Mouse (Mus musculus) adipocyte (in vitro differentiated cells): ENCODE data around the gene Kmt2b.

Experiments
- DNase-seq: peaks from one replicate; pipeline ENCODE4 v3.0.0-alpha.2; 2016; ENCODE audit warnings: low spot score

Gene Kmt2b

DNA sequence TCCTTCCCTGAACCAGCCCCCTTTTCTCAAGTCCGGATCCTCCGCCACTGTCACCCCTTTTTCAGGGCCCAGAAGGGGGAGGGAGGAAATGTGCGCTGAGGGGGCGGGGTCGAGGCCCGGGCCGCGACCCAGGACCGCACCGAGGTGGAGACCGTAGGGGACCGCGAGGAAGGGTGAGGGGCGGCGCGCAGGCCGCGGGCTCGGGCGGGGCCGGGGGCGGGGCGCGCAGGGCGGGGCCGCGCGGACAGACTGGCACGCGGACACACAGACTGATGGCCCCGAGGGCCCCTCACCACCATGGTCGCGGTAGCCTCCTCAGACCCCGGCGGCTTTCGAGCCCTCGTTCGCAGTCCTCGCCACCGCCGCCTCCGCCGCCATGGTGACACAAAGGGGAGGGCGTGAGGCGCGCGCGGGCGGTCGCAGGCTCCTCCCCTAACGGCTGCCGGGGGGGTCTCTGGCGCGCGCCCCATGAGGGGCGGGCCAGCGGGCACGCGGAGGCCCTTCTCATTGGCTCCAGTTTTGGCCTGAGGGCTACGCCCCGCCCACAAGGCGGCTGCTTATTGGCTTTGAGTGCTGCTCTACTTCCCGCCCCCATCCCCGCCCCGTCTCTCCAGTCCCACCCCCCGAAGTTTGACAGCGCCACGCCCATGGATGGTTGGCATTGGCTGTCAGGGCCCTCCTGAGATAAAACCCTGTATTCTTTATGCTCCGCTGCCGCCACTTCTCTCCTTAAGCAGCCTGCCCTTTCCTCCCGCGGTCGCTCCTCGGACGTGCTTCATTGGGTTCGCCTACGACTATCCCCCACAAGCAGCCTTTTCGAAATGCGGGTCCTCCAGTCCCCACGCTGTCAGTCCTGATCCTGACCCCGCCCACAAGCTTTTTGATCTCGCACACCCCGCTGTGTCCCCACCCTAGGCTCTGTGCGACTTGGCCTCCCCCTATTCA is 53.6 kb downstream of the Kmt2b start, which contains the start of gene Arhgap33:
Gene Arhgap33, minus strand, starts transcription at position 428 of the 945 bp plus-strand sequence.
- DNase-seq: peak; percentile 91

DNA sequence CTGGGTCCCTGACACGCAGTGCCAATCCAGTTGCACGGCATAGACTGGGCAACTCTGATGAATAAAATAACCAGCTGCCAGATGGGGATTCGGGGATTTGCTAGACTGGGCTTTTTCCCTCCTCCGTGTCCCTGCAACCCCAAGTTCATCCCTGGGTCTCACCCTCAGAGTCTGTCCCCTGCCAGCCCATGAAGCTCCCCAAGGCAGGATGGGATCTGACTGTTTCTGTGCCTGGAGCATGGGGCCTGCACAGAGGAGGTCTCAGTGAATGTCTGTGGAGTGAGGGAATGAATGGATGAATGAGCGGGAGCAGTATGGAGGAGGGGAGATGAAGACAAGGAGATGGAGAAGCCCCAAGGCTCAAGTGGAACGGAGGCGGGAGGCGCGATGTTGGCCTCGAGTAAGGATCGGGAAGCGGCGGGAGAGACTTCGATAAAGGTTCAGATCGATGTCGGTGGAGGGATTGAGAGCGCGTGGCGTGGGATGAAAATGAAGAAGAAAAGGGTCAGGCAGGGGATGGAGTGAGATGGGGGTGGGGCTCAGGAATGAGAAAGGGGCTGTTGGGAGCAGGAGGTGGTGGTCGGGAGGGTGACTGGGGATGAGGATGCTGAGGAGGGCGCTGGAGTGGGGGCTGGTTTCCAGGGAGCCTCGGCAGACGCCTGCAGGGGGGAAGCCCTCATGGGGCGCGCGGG is 54.4 kb downstream of the Kmt2b start:
- DNase-seq: no peak

DNA sequence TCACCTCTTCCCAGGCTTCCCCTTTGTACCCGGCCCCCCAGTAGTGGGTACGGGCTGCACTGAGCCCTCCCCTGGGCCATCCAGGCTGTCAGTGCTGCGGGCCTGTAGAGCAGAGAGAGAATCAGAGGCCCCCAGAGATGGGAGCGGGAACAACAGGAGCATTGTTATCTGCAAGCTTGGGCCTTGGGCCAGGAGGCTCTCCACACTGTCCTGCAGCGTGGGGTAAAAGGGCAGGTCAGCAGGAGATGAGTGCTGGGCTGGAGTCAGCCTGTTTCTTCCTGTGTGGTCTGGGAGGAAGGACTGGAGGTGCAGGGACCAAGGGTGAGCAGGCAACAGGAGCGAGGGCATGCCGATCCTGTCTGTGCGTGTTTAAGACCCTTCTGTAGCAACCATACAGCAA is 55.6 kb downstream of the Kmt2b start:
- peak; percentile 61 for DNase-seq

DNA sequence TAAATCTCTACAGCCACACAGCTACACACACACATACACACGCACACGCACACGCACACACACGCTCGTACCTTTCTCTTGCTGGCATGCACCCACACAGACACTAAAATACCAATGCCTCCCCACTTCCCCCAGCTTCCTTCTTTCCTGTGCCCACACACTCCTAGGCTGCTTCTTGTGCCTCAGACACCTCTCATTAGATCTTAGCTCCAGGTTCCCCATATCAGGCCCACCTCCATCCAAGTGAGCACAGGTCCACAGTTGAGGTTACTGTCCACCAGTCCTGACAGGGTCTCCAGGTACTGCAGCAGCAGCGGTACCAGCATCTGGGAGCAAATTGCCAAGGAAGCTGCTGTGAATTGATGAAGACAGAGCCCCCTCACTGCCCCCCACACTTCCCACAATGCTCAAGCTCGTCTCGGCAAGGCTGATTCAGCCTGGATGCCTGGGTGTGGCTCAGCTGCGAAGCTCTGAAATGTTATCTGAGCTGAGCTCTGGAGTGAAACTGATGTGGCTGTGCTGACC is 57.2 kb downstream of the Kmt2b start:
- no peak for DNase-seq

DNA sequence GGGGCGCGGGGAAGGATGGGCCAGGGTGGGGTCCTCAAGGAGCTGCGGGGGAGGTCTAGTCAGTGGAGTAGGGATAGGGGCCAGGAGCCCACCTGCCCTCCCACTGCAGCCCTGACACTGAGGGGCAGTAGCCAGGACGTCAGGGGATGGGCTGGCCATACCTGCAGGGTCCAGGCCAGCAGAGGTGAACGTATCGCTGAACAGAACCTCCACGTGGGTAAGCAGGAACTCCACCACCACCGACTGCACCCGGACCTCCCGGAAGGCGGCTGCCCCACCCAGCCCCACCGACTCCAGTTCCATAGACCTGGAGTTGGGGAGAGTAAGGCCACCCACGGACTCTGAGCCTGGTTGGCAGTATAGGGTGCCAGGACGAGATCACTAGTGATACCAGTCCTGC is 61.5 kb downstream of the Kmt2b start:
- DNase-seq: no peak

DNA sequence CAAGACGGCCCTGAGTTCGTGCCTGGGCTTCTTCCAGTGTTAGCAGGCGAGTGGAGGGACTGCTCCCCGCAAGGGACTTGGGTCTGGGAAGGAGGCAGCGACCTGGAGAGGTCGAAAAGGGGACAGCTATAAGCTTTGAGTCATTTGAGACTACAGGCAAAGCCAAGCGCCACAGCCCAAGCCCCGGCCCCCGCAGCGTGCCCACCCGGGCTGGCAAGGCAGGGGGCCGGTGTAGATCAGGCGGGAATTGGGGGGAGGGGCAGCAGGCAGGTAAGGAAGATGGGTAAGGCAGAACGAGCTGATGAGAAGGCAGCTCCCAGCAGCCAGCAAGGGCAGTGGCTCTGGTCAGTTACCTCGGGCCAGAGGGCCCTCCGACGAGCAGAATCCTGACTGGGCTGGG is 62.1 kb downstream of the Kmt2b start:
- DNase-seq: no peak

DNA sequence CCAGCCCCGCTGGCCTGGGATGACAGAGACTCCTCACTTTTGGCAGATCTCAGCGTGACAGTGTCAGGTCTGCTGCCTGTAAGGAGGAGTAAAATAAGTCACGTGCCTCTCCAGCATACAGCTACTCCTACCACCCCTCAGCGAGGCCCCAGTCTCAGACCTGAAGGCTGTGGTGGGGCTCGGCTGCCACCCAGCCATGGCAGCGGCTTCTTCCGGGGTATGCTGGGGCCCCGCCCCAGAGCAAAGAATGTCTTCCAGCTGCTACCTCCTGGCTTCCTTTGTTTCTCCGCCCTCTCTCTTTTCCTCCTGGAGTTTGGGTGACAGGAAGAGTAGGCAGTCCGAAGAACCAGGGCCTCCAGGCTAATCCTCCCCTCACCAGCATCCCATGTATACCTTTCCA is 62.6 kb downstream of the Kmt2b start:
- no peak for DNase-seq

DNA sequence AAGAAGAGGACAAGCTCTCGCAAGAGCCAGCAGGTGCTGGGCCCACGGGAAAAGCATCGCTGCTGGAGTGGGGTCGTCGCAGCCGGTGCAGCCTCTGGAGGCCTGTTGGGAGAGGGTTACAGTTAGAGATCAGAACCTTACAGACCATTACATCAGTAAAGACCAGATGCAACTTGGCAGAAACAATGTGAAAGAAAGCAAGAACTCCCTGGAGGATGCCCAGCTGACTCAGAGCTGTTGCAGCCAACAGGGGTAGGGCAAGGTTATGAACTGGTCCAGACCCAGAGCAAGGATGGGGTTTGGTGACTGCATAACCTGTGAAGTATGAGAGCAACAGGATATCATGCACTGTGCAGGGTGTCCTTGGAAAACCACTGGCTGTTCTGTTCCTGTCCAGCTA is 64.0 kb downstream of the Kmt2b start:
- DNase-seq: peak; percentile 74

DNA sequence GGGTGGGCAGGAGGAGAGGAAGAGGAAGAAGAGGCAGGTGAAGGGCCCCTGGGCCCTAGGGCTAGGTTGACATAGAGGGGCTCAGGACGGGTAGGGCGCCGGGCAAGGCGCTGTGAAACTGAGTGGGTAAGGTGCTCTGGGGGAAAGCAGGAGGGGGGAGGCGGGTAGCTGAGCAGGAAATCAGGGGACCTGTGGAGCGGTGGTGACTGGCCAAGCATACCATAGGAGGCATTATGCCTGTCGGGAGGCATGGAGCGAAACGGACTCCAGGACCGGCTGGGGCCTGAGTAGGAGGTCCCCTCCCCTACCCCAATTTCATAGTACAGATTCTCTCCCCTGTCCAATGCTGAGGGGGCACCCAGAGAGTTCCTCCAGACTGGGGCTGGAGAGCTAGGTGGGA is 65.7 kb downstream of the Kmt2b start:
- DNase-seq: no peak

DNA sequence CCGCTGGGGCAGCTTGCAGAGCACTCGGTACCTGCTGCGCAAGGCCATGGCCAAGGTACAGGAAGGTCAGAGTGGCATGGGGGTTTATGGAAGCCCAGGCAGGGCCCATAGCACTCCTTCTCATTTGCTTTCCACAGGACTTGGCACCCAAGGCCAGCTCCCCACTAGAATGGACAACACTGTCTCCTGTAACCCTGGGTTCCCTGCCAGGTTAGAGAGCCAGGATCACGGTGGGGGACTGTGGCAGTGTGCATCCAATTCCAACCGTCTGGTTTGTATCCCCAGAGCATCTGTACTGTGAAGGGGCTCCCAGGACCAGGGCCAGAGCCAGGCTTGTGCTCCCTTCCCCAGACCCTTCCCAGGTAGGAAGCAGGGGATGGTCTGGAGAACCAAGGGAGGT is 67.7 kb downstream of the Kmt2b start:
- DNase-seq: no peak

DNA sequence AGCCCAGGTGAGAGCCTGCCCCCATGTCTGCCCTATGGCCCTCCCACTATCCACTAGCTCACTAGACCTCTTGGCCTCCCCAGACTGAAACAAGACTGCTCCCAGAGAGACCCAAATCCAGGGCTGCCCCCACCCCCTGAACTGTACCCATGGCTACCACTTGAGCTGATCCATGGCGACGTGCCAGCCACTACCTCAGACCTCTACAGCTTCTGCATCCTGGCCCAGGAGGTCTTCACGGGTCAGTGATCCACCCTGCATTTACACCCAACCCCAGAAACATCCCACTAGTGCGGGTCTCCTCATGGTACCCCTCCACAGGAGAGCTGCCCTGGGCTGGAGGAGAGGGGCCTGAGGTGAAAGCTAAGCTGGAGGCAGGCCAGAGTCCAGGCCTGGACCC is 68.1 kb downstream of the Kmt2b start:
- no peak for DNase-seq
